Mouse (Mus musculus) cerebellum, adult 2 months (tissue): ENCODE data around the gene Clec16a. TPM values are rescaled to one million over a fixed set of nuclear protein-coding genes. Genes with fewer than 3 reads are reported as not detected.

ENCODE experiments used
- DNase-seq, 2 experiments: peaks; one replicate each; pipeline ENCODE4 v3.0.0; 2021
- H3K27ac ChIP-seq: fragments of 200-500 bp; 2 replicates; pipeline ENCODE4 v1.5.1; 2012; ENCODE audit warnings: low read length, control low read depth, inconsistent platforms; ENCODE audit not compliant: insufficient read depth
- H3K27me3 ChIP-seq: fragments of 200-500 bp; 2 replicates; pipeline ENCODE4 v1.6.1; 2012; ENCODE audit warnings: inconsistent platforms, mild to moderate bottlenecking, low read length, moderate library complexity; ENCODE audit not compliant: control insufficient read depth, insufficient read depth
- H3K4me1 ChIP-seq: fragments of 200-500 bp; 2 replicates; pipeline ENCODE4 v1.6.1; 2011; ENCODE audit warnings: low read length; ENCODE audit not compliant: control insufficient read depth, insufficient read depth
- H3K4me3 ChIP-seq: fragments of 200-500 bp; replicated peaks from 2 replicates; pipeline ENCODE3; 2011; ENCODE audit warnings: mild to moderate bottlenecking, low read depth, low read length, control low read depth; ENCODE audit not compliant: insufficient read depth
- CTCF ChIP-seq: fragments of 200-500 bp; IDR thresholded peaks from 2 replicates; pipeline ENCODE4 v1.5.1; 2011; ENCODE audit warnings: low read depth, mild to moderate bottlenecking, control low read depth, low read length, moderate library complexity, borderline replicate concordance; ENCODE audit not compliant: insufficient read depth
- POLR2A ChIP-seq: fragments of 200-500 bp; IDR thresholded peaks from 2 replicates; pipeline ENCODE4 v1.6.1; 2011; ENCODE audit warnings: low read length, control low read depth, borderline replicate concordance; ENCODE audit not compliant: insufficient read depth
- WGBS: fragments of 180-500 bp; shearing (Covaris S2); methylation state at CpG from one replicate; pipeline ENCODE4 v1.1.7; 2018; 5-methylcytosine and 5-hydroxymethylcytosine counted together
- polyA plus RNA-seq: library from polyadenylated mRNA; depleted of rRNA; stranded (reverse); fragments of >200 nt; gene quantifications from 2 replicates; pipeline ENCODE4 v1.2.3, GENCODE M21; 2012

Clec16a gene
- polyA plus RNA-seq, 1 experiment: 48.7 TPM

GRCm38 (mm10) chr16:10510477-10511133 is 34.5 kb upstream of the Clec16a start:
- peaks cover 15% of the 10 kb centered on the region for H3K4me1 ChIP-seq
- 9% methylated on average over 14 of the region's 14 CpGs for WGBS

DNA sequence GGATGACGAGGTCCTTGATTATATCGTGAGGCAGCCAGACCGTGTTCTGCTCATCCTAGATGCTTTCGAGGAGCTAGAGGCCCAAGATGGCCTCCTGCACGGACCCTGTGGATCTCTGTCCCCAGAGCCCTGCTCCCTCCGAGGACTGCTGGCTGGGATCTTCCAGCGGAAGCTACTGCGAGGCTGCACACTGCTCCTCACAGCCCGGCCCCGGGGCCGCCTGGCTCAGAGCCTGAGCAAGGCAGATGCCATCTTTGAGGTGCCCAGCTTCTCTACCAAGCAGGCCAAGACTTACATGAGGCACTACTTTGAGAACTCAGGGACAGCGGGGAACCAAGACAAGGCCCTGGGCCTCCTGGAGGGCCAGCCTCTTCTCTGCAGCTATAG is 34.0 kb upstream of the Clec16a start:
- peak in 1 of 2 experiments; percentile 71 for DNase-seq
- TF ChIP-seq CTCF (no peak), POLR2A (no peak)
- 14% methylated on average over 12 of the region's 12 CpGs for WGBS
- H3K27me3 ChIP-seq: no peaks in the 10 kb centered on the region
- 0 out of 2 replicates have a peak overlapping the region, but pooled peaks have one; percentile 0 for H3K27ac ChIP-seq
- H3K4me3 ChIP-seq: no peak overlapping the region
- H3K4me1 ChIP-seq: peaks cover 15% of the 10 kb centered on the region

More at GRCm38 (mm10) chr16:10510477-10511133, 34.5 kb upstream of the Clec16a start:
- peak; percentile 88 to 93 for DNase-seq
- H3K27me3 ChIP-seq: no peaks in the 10 kb centered on the region
- no peak overlapping the region for H3K4me3 ChIP-seq
- 0 out of 2 replicates have a peak overlapping the region, but pooled peaks have one; percentile 0 for H3K27ac ChIP-seq
- TF ChIP-seq CTCF (peak; percentile 43; the same call in 1 of the 2 replicates), POLR2A (no peak)

GRCm38 (mm10) chr16:10515953-10516572 is 29.1 kb upstream of the Clec16a start:
- H3K27ac ChIP-seq: no peak overlapping the region
- no peak overlapping the region for H3K4me3 ChIP-seq
- no peak for DNase-seq
- TF ChIP-seq CTCF: no peak
- TF ChIP-seq POLR2A: no peak
- no peaks in the 10 kb centered on the region for H3K27me3 ChIP-seq
- 89% methylated on average over 12 of the region's 12 CpGs for WGBS
- peaks cover 7% of the 10 kb centered on the region for H3K4me1 ChIP-seq

- Histone ChIP-seq H3K27me3 (no peaks in the 10 kb centered on the region), H3K4me3 (no peak overlapping the region), H3K4me1 (no peaks in the 10 kb centered on the region), H3K27ac (no peak overlapping the region)
- no peak for TF ChIP-seq CTCF
- TF ChIP-seq POLR2A: no peak
- no peak for DNase-seq
- 70% methylated on average over 5 of the region's 5 CpGs for WGBS
Observed at GRCm38 (mm10) chr16:10518030-10518429, 27.1 kb upstream of the Clec16a start.

DNA sequence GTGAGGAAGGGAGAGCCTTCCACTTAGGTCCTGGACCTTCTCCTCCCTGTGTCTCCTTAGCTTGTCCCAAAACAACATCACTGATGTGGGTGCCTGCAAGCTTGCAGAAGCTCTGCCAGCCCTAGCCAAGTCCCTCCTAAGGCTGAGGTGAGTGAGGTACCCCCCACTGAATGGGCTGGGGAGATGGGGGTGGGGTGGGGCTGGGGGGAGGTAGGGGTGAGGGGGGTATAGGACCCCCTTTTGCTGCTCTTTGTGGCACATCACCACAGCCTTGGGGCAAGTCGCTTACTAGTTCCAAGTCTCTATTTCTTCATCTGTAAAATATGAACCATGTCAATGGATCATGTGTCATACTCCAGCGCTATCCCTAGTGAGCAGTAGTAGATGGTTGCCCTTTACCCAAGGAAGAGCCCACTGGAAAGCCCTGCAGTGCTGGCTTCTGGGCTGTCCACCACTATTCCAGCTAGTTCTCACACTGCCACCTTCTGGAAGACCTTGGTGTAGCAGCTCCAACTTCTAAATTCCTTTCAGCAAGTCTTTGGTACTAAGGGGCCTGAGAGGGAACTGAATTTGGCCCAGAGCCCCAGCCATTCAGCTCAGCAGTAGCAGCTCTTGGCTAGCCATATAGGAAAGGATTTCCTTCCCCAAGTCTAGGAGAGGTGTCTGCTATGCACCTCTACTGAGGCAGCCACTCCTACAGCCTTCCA is 24.1 kb upstream of the Clec16a start:
- Histone ChIP-seq H3K4me1 (peaks cover 17% of the 10 kb centered on the region), H3K27me3 (no peaks in the 10 kb centered on the region), H3K27ac (no peak overlapping the region), H3K4me3 (no peak overlapping the region)
- peak; percentile 64 to 80 for DNase-seq
- no peak for TF ChIP-seq POLR2A
- TF ChIP-seq CTCF: peak; percentile 72; the same call in 1 of the 2 replicates
- WGBS: 34% methylated on average over 2 of the region's 2 CpGs

- Histone ChIP-seq H3K27ac (no peak overlapping the region), H3K4me1 (peaks cover 27% of the 10 kb centered on the region), H3K27me3 (no peaks in the 10 kb centered on the region), H3K4me3 (no peak overlapping the region)
- TF ChIP-seq CTCF (peak; percentile 69), POLR2A (no peak)
- DNase-seq: peak; percentile 54 to 70
- WGBS: 100% methylated on average over 1 of the region's 1 CpGs
Observed at GRCm38 (mm10) chr16:10522811-10523210, 22.3 kb upstream of the Clec16a start.

DNA sequence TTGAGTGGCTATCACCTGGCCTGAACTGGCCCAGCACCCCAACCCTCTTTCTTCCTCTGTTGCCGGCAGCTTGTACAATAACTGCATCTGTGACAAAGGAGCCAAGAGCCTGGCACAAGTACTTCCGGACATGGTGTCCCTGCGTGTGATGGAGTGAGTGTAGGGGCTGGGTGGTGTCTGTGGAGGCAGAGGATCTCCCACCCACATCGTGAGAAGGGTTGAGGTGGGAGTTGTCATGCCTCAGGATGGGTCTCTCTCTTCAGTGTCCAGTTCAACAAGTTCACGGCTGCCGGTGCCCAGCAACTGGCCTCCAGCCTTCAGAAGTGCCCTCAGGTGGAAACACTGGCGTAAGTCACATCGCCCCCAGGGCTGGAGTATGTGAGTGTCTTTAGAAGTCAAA is 21.5 kb upstream of the Clec16a start:
- DNase-seq: no peak
- Histone ChIP-seq H3K4me3 (no peak overlapping the region), H3K27me3 (no peaks in the 10 kb centered on the region), H3K4me1 (peaks cover 27% of the 10 kb centered on the region), H3K27ac (no peak overlapping the region)
- WGBS: 91% methylated on average over 8 of the region's 8 CpGs
- no peak for TF ChIP-seq CTCF
- TF ChIP-seq POLR2A: no peak
